Mouse (Mus musculus): ENCODE measurements at regions not wholly inside any gene's neighbourhood (a gene's known extent, or its start where the extent isn't known, plus 50 kb on each side); places are given as distances from the start of the nearest gene placed in this dataset.

- TF ChIP-seq MYOG (IDR thresholded peaks at IDR 0.05; ENCODE audit: control insufficient read depth in 1 of 3, insufficient read depth in 1 of 3, insufficient read length in 2 of 3, low read depth in 2 of 3) (peak; percentile 64 to 92 (median 68)), POLR2A (IDR thresholded peaks at IDR 0.05; ENCODE audit: insufficient read length, low read depth) (no peak), MYOD1 (IDR thresholded peaks at IDR 0.05; ENCODE audit: control insufficient read depth in 1 of 3, insufficient read length in 2 of 3, low read depth in 2 of 3) (peak in 2 of 3 experiments; percentile 77 to 89), TCF12 (IDR thresholded peaks at IDR 0.05; ENCODE audit: insufficient read depth, poor library complexity, severe bottlenecking) (no peak), USF1 (IDR thresholded peaks at IDR 0.05; ENCODE audit: low read depth) (no peak), E2F4 (IDR thresholded peaks at IDR 0.05; ENCODE audit: insufficient read depth) (no peak), MAX (IDR thresholded peaks at IDR 0.05; ENCODE audit: low read depth) (no peak), REST (IDR thresholded peaks at IDR 0.05; ENCODE audit: insufficient read depth, insufficient read length) (no peak)
Observed at GRCm38 (mm10) chr2:128396008-128396346, 195.0 kb upstream of the Spdye4c start.
